7 mouse cellular contexts compared by ENCODE assay signal in genomic region chr17:34837464-34838324, GRCm38 (mm10). TPM values are rescaled to one million over a fixed set of nuclear protein-coding genes. Genes with fewer than 3 reads are reported as not detected.
DNase-seq lines count a peak whose midpoint lies in the region; ATAC-seq and TF ChIP-seq lines count a peak whose summit lies in the region.

No protein-coding gene starts in this region.

- H3K27me3 ChIP-seq in erythroblast, embryonic 14.5 days (ENCODE audit: control insufficient read depth), result no peaks in the 10 kb centered on the region
- no peaks in the 10 kb centered on the region for H3K27me3 ChIP-seq in hindbrain, postnatal 0 days (ENCODE audit: insufficient read depth, low read length)

- H3K9me3 ChIP-seq in erythroblast, embryonic 14.5 days (ENCODE audit: control insufficient read depth, low read length), result no peaks in the 10 kb centered on the region
- H3K9me3 ChIP-seq in hindbrain, postnatal 0 days (ENCODE audit: low read length), result no peaks in the 10 kb centered on the region

- H3K36me3 ChIP-seq in erythroblast, embryonic 14.5 days (ENCODE audit: control insufficient read depth), result peaks cover 75% of the 10 kb centered on the region
- H3K36me3 ChIP-seq in hindbrain, postnatal 0 days (ENCODE audit: insufficient read depth, low read length), result peaks cover 34% of the 10 kb centered on the region
- H3K36me3 ChIP-seq in macrophage (ENCODE audit: inconsistent target), result peaks cover 47% of the 10 kb centered on the region

- 38% methylated on average over 42 of the region's 43 CpGs for WGBS in hindbrain, postnatal 0 days
- 49% methylated on average over 43 of the region's 43 CpGs for WGBS in macrophage (ENCODE audit: missing documents)

- no peak for TF ChIP-seq CTCF in hindbrain, postnatal 0 days (IDR thresholded peaks at IDR 0.05; ENCODE audit: low read depth)

- peaks cover 52% of the 10 kb centered on the region for H3K79me2 ChIP-seq in macrophage (ENCODE audit: inconsistent target)

- peak overlapping the region; percentile 73 for H3K4me3 ChIP-seq in erythroblast, embryonic 14.5 days (replicated peaks)
- H3K4me3 ChIP-seq in hindbrain, postnatal 0 days (ENCODE audit: low read length), result peak overlapping the region; percentile 66
- H3K4me3 ChIP-seq in macrophage (ENCODE audit: inconsistent target), result peak overlapping the region; percentile 96

- peak overlapping the region; percentile 88 for H3K4me2 ChIP-seq in hindbrain, postnatal 0 days (ENCODE audit: low read depth, low read length)

- peaks cover 61% of the 10 kb centered on the region for H3K4me1 ChIP-seq in erythroblast, embryonic 14.5 days (ENCODE audit: control insufficient read depth)
- H3K4me1 ChIP-seq in hindbrain, postnatal 0 days (ENCODE audit: insufficient read depth, low read length), result peaks cover 13% of the 10 kb centered on the region; the same call in 1 of the 2 replicates

- H3K9ac ChIP-seq in hindbrain, postnatal 0 days (replicated peaks; ENCODE audit: low read length), result peak overlapping the region; percentile 69

- DNase-seq in right cerebral cortex, adult 18-20 months, result peak; percentile 19
- no peak for DNase-seq in right cerebral cortex, postnatal 4 days
- no peak for DNase-seq in hindbrain, postnatal 0 days (ENCODE audit: low spot score)
- DNase-seq in yolk sac, embryonic 10.5 days (ENCODE audit: low spot score), result no peak
- DNase-seq in urinary bladder, postnatal 36 days (ENCODE audit: low spot score in 2 of 2), result no peak

- no peak overlapping the region for H3K27ac ChIP-seq in hindbrain, postnatal 0 days
- peak overlapping the region; percentile 50 for H3K27ac ChIP-seq in macrophage

- ATAC-seq in hindbrain, postnatal 0 days, result peak; percentile 1

RNA-seq across cellular contexts. Expression of gene Dxo, which starts 0.9 kb away (rescaled TPM):
- polyA plus RNA-seq in erythroblast, embryonic 14.5 days (2012), result 15.3 and 22.0 TPM in 2 replicates
- total RNA-seq in hindbrain, postnatal 0 days (2014; rRNA removed), result 36.4 and 48.9 TPM in 2 replicates
- polyA plus RNA-seq in hindbrain, postnatal 0 days (2015; fragmentation: Nextera tagmentation; extraction: Ambion mirVana), result 47.6 and 53.8 TPM in 2 replicates
- total RNA-seq in macrophage (2018; cell fraction: chromatin; rRNA removed), result 10 to 100 TPM; 12.6 to 96.8 (median 44.3) TPM
- total RNA-seq in macrophage (2018; cell fraction: cytosol; rRNA removed), result 10 to 100 TPM in 25 of 26 experiments, 1 to 10 TPM in 1; 9.8 to 18.8 (median 15.1) TPM
- total RNA-seq in macrophage (2018; cell fraction: nucleus; rRNA removed), result 10 to 100 TPM; 18.8 to 85.0 (median 43.6) TPM
- 13.6 to 19.8 TPM (median 15.8 TPM) in 3 replicates for polyA plus RNA-seq in macrophage (2018)

RNA-seq across cellular contexts. Expression of gene Stk19, which starts 0.9 kb away (rescaled TPM):
- polyA plus RNA-seq in erythroblast, embryonic 14.5 days (2012), result 6.3 and 6.7 TPM in 2 replicates
- total RNA-seq in hindbrain, postnatal 0 days (2014; rRNA removed), result 17.5 and 29.6 TPM in 2 replicates
- 45.5 and 46.5 TPM in 2 replicates for polyA plus RNA-seq in hindbrain, postnatal 0 days (2015; fragmentation: Nextera tagmentation; extraction: Ambion mirVana)
- total RNA-seq in macrophage (2018; cell fraction: chromatin; rRNA removed), result 100 to 1,000 TPM in 20 of 26 experiments, 10 to 100 TPM in 6; 85.9 to 145 (median 116) TPM
- total RNA-seq in macrophage (2018; cell fraction: cytosol; rRNA removed), result 10 to 100 TPM; 16.3 to 35.4 (median 28.1) TPM
- 100 to 1,000 TPM in 2 of 26 experiments, 10 to 100 TPM in 24; 46.0 to 106 (median 74.1) TPM for total RNA-seq in macrophage (2018; cell fraction: nucleus; rRNA removed)
- 23.5 to 36.5 TPM (median 28.1 TPM) in 3 replicates for polyA plus RNA-seq in macrophage (2018)

RNA-seq across cellular contexts. Expression of gene Skiv2l, which starts 12.3 kb away (rescaled TPM):
- polyA plus RNA-seq in erythroblast, embryonic 14.5 days (2012), result 6.7 and 8.9 TPM in 2 replicates
- total RNA-seq in hindbrain, postnatal 0 days (2014; rRNA removed), result 98.1 and 100 TPM in 2 replicates
- polyA plus RNA-seq in hindbrain, postnatal 0 days (2015; fragmentation: Nextera tagmentation; extraction: Ambion mirVana), result 43.8 and 44.5 TPM in 2 replicates
- 100 to 1,000 TPM in 24 of 26 experiments, 10 to 100 TPM in 2; 67.4 to 259 (median 171) TPM for total RNA-seq in macrophage (2018; cell fraction: chromatin; rRNA removed)
- total RNA-seq in macrophage (2018; cell fraction: cytosol; rRNA removed), result 10 to 100 TPM; 18.2 to 42.1 (median 27.7) TPM
- total RNA-seq in macrophage (2018; cell fraction: nucleus; rRNA removed), result 100 to 1,000 TPM in 2 of 26 experiments, 10 to 100 TPM in 24; 34.3 to 117 (median 75.8) TPM
- 16.7 to 36.7 TPM (median 23.6 TPM) in 3 replicates for polyA plus RNA-seq in macrophage (2018)

RNA-seq across cellular contexts. Expression of gene Nelfe, which starts 12.5 kb away (rescaled TPM):
- polyA plus RNA-seq in erythroblast, embryonic 14.5 days (2012), result 30.9 and 32.9 TPM in 2 replicates
- 27.6 and 32.9 TPM in 2 replicates for total RNA-seq in hindbrain, postnatal 0 days (2014; rRNA removed)
- polyA plus RNA-seq in hindbrain, postnatal 0 days (2015; fragmentation: Nextera tagmentation; extraction: Ambion mirVana), result 63.5 and 71.9 TPM in 2 replicates
- total RNA-seq in macrophage (2018; cell fraction: chromatin; rRNA removed), result 100 to 1,000 TPM in 3 of 26 experiments, 10 to 100 TPM in 23; 21.3 to 131 (median 54.8) TPM
- total RNA-seq in macrophage (2018; cell fraction: cytosol; rRNA removed), result 10 to 100 TPM; 37.5 to 68.6 (median 51.6) TPM
- total RNA-seq in macrophage (2018; cell fraction: nucleus; rRNA removed), result 10 to 100 TPM; 14.6 to 53.0 (median 31.3) TPM
- polyA plus RNA-seq in macrophage (2018), result 46.9 to 59.7 TPM (median 52.1 TPM) in 3 replicates

RNA-seq across cellular contexts. Expression of gene Cfb, which starts 24.6 kb away (rescaled TPM):
- 0.11 TPM in 1 of 2 replicates, not detected in the other for polyA plus RNA-seq in erythroblast, embryonic 14.5 days (2012)
- total RNA-seq in hindbrain, postnatal 0 days (2014; rRNA removed), result 0.07 and 0.26 TPM in 2 replicates
- polyA plus RNA-seq in hindbrain, postnatal 0 days (2015; fragmentation: Nextera tagmentation; extraction: Ambion mirVana), result 1.0 and 1.3 TPM in 2 replicates
- 100 to 1,000 TPM in 4 of 26 experiments, 10 to 100 TPM in 10, 1 to 10 TPM in 5, under 1 TPM in 5, not detected in 2; 0.43 to 201 (median 48.8) TPM for total RNA-seq in macrophage (2018; cell fraction: chromatin; rRNA removed)
- total RNA-seq in macrophage (2018; cell fraction: cytosol; rRNA removed), result 100 to 1,000 TPM in 13 of 26 experiments, 1 to 10 TPM in 12, under 1 TPM in 1; 0.53 to 372 (median 68.0) TPM
- total RNA-seq in macrophage (2018; cell fraction: nucleus; rRNA removed), result 100 to 1,000 TPM in 13 of 26 experiments, 10 to 100 TPM in 1, 1 to 10 TPM in 11, under 1 TPM in 1; 0.99 to 661 (median 72.9) TPM
- polyA plus RNA-seq in macrophage (2018), result 2.6 to 6.4 TPM (median 4.7 TPM) in 3 replicates
